Mouse (Mus musculus): ENCODE measurements around the gene Nme1.
A peak's percentile ranks its signal among the peaks of the same experiment; 100 is the strongest.

The Nme1 gene

GRCm38 (mm10) chr11:93968005-93968847, at the start of gene Nme1, which contains the start of gene Gm20390:
Nme1 (minus strand) TSS chr11:93968521.
Gm20390 (minus strand) TSS chr11:93968293.
- peak; percentile 97 to 98 for DNase-seq

- no peak for DNase-seq
Measured at GRCm38 (mm10) chr11:94003346-94003745, 35.0 kb upstream of the Nme1 start.

GRCm38 (mm10) chr11:93999276-93999675, 31.0 kb upstream of the Nme1 start:
- DNase-seq, result no peak

- DNase-seq, result peak; percentile 12 to 29
Measured at GRCm38 (mm10) chr11:93997141-93997775, 28.9 kb upstream of the Nme1 start.

GRCm38 (mm10) chr11:93996306-93997140, 28.2 kb upstream of the Nme1 start:
- no peak for DNase-seq

GRCm38 (mm10) chr11:93995720-93996305, 27.5 kb upstream of the Nme1 start, which contains the start of gene Spag9:
Spag9 (plus strand) TSS chr11:93996091.
- peak; percentile 95 to 98 for DNase-seq

GRCm38 (mm10) chr11:93995111-93995719, 26.9 kb upstream of the Nme1 start:
- peak; percentile 69 to 79 for DNase-seq

GRCm38 (mm10) chr11:93994531-93994930, 26.2 kb upstream of the Nme1 start:
- peak; percentile 9 to 21 for DNase-seq

GRCm38 (mm10) chr11:93988328-93989062, 20.2 kb upstream of the Nme1 start:
- no peak for DNase-seq

- no peak for DNase-seq
Measured at GRCm38 (mm10) chr11:93987625-93988327, 19.5 kb upstream of the Nme1 start.

- no peak for DNase-seq
Measured at GRCm38 (mm10) chr11:93987026-93987425, 18.7 kb upstream of the Nme1 start.

GRCm38 (mm10) chr11:93986298-93986697, 18.0 kb upstream of the Nme1 start:
- DNase-seq, result no peak

- no peak for DNase-seq
Measured at GRCm38 (mm10) chr11:93985265-93985664, 16.9 kb upstream of the Nme1 start.

- DNase-seq, result no peak
Measured at GRCm38 (mm10) chr11:93984619-93985018, 16.3 kb upstream of the Nme1 start.

GRCm38 (mm10) chr11:93979502-93980049, 11.3 kb upstream of the Nme1 start:
- no peak for DNase-seq

- no peak for DNase-seq
Measured at GRCm38 (mm10) chr11:93972951-93973350, 4.6 kb upstream of the Nme1 start.

GRCm38 (mm10) chr11:93969799-93970198, 1.5 kb upstream of the Nme1 start:
- no peak for DNase-seq

GRCm38 (mm10) chr11:93969171-93969570, 850 bp upstream of the Nme1 start:
- no peak for DNase-seq

- DNase-seq, result no peak
Measured at GRCm38 (mm10) chr11:93968848-93969128, 467 bp upstream of the Nme1 start.

- peak; percentile 19 to 20 for DNase-seq
Measured at GRCm38 (mm10) chr11:93967381-93967780, 940 bp downstream of the Nme1 start.

- no peak for DNase-seq
Measured at GRCm38 (mm10) chr11:93965391-93965790, 2.9 kb downstream of the Nme1 start.

All from cerebellum, postnatal 25 days (tissue).